Mouse (Mus musculus): Measurements from ENCODE around the gene Tenm4.

DNA sequence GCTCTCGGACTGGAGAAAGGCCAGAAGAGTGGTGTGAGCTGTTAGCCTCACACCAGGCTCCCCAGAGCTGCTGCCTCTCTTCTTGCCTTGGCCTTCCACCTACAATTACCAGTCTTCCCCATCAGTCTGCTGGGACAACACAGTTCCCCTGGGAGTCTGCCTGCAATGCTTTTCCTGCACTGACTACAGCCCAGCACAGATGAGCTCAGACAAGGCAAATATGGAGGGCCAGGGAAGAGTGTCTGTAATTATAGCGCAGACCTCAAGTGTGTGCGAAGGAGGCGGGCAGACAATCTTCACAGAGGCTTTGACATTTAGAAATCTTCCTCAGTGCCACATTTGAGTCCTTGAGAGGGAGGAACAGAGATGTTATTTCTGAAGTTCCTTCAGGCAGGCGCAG lies 509.4 kb downstream of the Tenm4 start:
- TF ChIP-seq POLR2A (IDR thresholded peaks at IDR 0.05; ENCODE audit: low read depth, low read length), result no peak
- no peak for TF ChIP-seq CTCF (conservative IDR thresholded peaks at IDR 0.05 in 1 of 2, IDR thresholded peaks at IDR 0.05 in 1 of 2; ENCODE audit: low read depth in 2 of 2, low read length in 2 of 2)
- no peak for TF ChIP-seq UBTF (IDR thresholded peaks at IDR 0.05; ENCODE audit: low read depth, low read length)
- TF ChIP-seq HCFC1 (IDR thresholded peaks at IDR 0.05; ENCODE audit: low read depth, low read length), result no peak
- no peak for TF ChIP-seq ELF1 (IDR thresholded peaks at IDR 0.05; ENCODE audit: low read depth, low read length)
- TF ChIP-seq MEF2A (IDR thresholded peaks at IDR 0.05; ENCODE audit: borderline replicate concordance, low read depth, low read length), result no peak
- TF ChIP-seq CHD1 (IDR thresholded peaks at IDR 0.05; ENCODE audit: low read depth, low read length), result no peak
- TF ChIP-seq EP300 (IDR thresholded peaks at IDR 0.05; ENCODE audit: low read length), result no peak
- no peak for TF ChIP-seq TCF12 (IDR thresholded peaks at IDR 0.05; ENCODE audit: low read depth, low read length)
- no peak for TF ChIP-seq ZC3H11A (IDR thresholded peaks at IDR 0.05; ENCODE audit: low read depth, low read length)

Measured in CH12.LX (cell line).